Mouse (Mus musculus) midbrain, embryonic 16.5 days (tissue): ENCODE data around the gene AI467606. TPM values are rescaled to one million over a fixed set of nuclear protein-coding genes. Genes with fewer than 3 reads are reported as not detected.

Source experiments
- ATAC-seq: fragments of 200-750 bp; cut with Nextera tagmentation; 2 replicates; pipeline ENCODE4 v1.8.0; 2017; ENCODE audit warnings: moderate TSS enrichment
- H3K27ac ChIP-seq: fragments of 300-500 bp; sonication (generic); 2 replicates; pipeline ENCODE4 v1.5.1; 2014; ENCODE audit warnings: mild to moderate bottlenecking, low read length, mixed read lengths
- H3K27me3 ChIP-seq: fragments of 300-500 bp; sonication (generic); 2 replicates; pipeline ENCODE4 v1.6.1; 2014; ENCODE audit warnings: low read depth, low read length, mixed read lengths; ENCODE audit not compliant: control insufficient read depth, insufficient read depth
- H3K36me3 ChIP-seq: fragments of 300-500 bp; sonication (generic); 2 replicates; pipeline ENCODE4 v1.6.1; 2014; ENCODE audit warnings: mild to moderate bottlenecking, low read length, moderate library complexity, mixed read lengths; ENCODE audit not compliant: control insufficient read depth, insufficient read depth
- H3K4me1 ChIP-seq: fragments of 300-500 bp; sonication (generic); 2 replicates; pipeline ENCODE4 v1.6.1; 2014; ENCODE audit warnings: mild to moderate bottlenecking, low read length, mixed read lengths; ENCODE audit not compliant: control insufficient read depth, insufficient read depth
- H3K4me2 ChIP-seq: fragments of 300-500 bp; sonication (generic); 2 replicates; pipeline ENCODE4 v1.6.1; 2014; ENCODE audit warnings: mild to moderate bottlenecking, low read length, mixed read lengths
- H3K4me3 ChIP-seq: fragments of 300-500 bp; sonication (generic); 2 replicates; pipeline ENCODE4 v1.5.1; 2014; ENCODE audit warnings: low read depth, mild to moderate bottlenecking, low read length, moderate library complexity, mixed read lengths
- H3K9ac ChIP-seq: fragments of 300-500 bp; sonication (generic); 2 replicates; pipeline ENCODE4 v1.6.1; 2014; ENCODE audit warnings: low read depth, low read length, mixed read lengths
- H3K9me3 ChIP-seq: fragments of 300-500 bp; sonication (generic); replicated peaks from 2 replicates; pipeline ENCODE4 v1.6.1; 2014; ENCODE audit warnings: mild to moderate bottlenecking, low read length, mixed read lengths; ENCODE audit not compliant: control insufficient read depth, poor library complexity, severe bottlenecking
- WGBS: fragments of 180-500 bp; shearing (Covaris S2); extraction: QIAGEN DNeasy Blood & Tissue Kit; methylation state at CpG from one replicate; pipeline ENCODE4 v1.1.7; 2014; 5-methylcytosine and 5-hydroxymethylcytosine counted together
- polyA plus RNA-seq: library from polyadenylated mRNA; unstranded; fragments of >200 nt; fragmentation: Nextera tagmentation; extraction: Ambion mirVana; gene quantifications from 2 replicates; pipeline ENCODE4 v1.2.1, GENCODE M21; 2015

The AI467606 gene
- polyA plus RNA-seq, 1 experiment from 2014 or later: 2.5 TPM

GRCm38 (mm10) chr7:127113614-127114259, 22.6 kb downstream of the AI467606 start:
- Histone ChIP-seq H3K9ac (no peak overlapping the region), H3K27me3 (no peaks in the 10 kb centered on the region), H3K27ac (no peak overlapping the region), H3K36me3 (no peaks in the 10 kb centered on the region), H3K4me2 (no peak overlapping the region), H3K4me1 (no peaks in the 10 kb centered on the region), H3K9me3 (no peaks in the 10 kb centered on the region), H3K4me3 (no peak overlapping the region)
- ATAC-seq: no peak; the same call in 1 of the 2 replicates
- 56% methylated on average over 11 of the region's 12 CpGs for WGBS

GRCm38 (mm10) chr7:127114920-127115319, 23.8 kb downstream of the AI467606 start:
- no peaks in the 10 kb centered on the region for H3K36me3 ChIP-seq
- no peak overlapping the region for H3K4me3 ChIP-seq
- no peak overlapping the region for H3K9ac ChIP-seq
- 89% methylated on average over 11 of the region's 11 CpGs for WGBS
- H3K4me1 ChIP-seq: no peaks in the 10 kb centered on the region
- no peak for ATAC-seq
- no peak overlapping the region for H3K27ac ChIP-seq
- no peaks in the 10 kb centered on the region for H3K9me3 ChIP-seq
- no peak overlapping the region for H3K4me2 ChIP-seq
- no peaks in the 10 kb centered on the region for H3K27me3 ChIP-seq

GRCm38 (mm10) chr7:127116331-127116935, 25.3 kb downstream of the AI467606 start:
- peaks cover 2% of the 10 kb centered on the region; the same call in 1 of the 2 replicates for H3K27me3 ChIP-seq
- no peak overlapping the region for H3K9ac ChIP-seq
- no peak overlapping the region for H3K4me2 ChIP-seq
- no peaks in the 10 kb centered on the region for H3K4me1 ChIP-seq
- H3K36me3 ChIP-seq: no peaks in the 10 kb centered on the region
- WGBS: 49% methylated on average over 11 of the region's 11 CpGs
- no peak overlapping the region for H3K4me3 ChIP-seq
- H3K9me3 ChIP-seq: no peaks in the 10 kb centered on the region
- H3K27ac ChIP-seq: no peak overlapping the region
- no peak for ATAC-seq

- peaks cover 9% of the 10 kb centered on the region for H3K27me3 ChIP-seq
- 54% methylated on average over 5 of the region's 5 CpGs for WGBS
- H3K4me3 ChIP-seq: no peak overlapping the region
- no peak overlapping the region for H3K9ac ChIP-seq
- H3K4me1 ChIP-seq: no peaks in the 10 kb centered on the region
- no peak overlapping the region for H3K4me2 ChIP-seq
- no peaks in the 10 kb centered on the region for H3K36me3 ChIP-seq
- H3K9me3 ChIP-seq: no peaks in the 10 kb centered on the region
- ATAC-seq: no peak
- no peak overlapping the region for H3K27ac ChIP-seq
These were observed 26.8 kb downstream of the AI467606 start for GRCm38 (mm10) chr7:127117948-127118347.

- no peak overlapping the region for H3K4me2 ChIP-seq
- H3K27me3 ChIP-seq: peaks cover 9% of the 10 kb centered on the region
- no peak overlapping the region for H3K27ac ChIP-seq
- no peaks in the 10 kb centered on the region for H3K9me3 ChIP-seq
- 52% methylated on average over 14 of the region's 14 CpGs for WGBS
- ATAC-seq: no peak
- no peaks in the 10 kb centered on the region for H3K36me3 ChIP-seq
- H3K4me3 ChIP-seq: no peak overlapping the region
- H3K9ac ChIP-seq: no peak overlapping the region
- no peaks in the 10 kb centered on the region for H3K4me1 ChIP-seq
These were observed 27.7 kb downstream of the AI467606 start for GRCm38 (mm10) chr7:127118671-127119445.

GRCm38 (mm10) chr7:127121061-127121910, 30.1 kb downstream of the AI467606 start:
- H3K4me1 ChIP-seq: no peaks in the 10 kb centered on the region
- no peak overlapping the region for H3K4me2 ChIP-seq
- 6% methylated on average over 21 of the region's 21 CpGs for WGBS

GRCm38 (mm10) chr7:127121911-127122270, 30.7 kb downstream of the AI467606 start, which contains the start of gene Qprt:
Gene Qprt, minus strand, starts transcription at chr7:127122226.
- Histone ChIP-seq H3K4me3 (no peak within 1 kb of the TSS), H3K27me3 (peaks cover 9% of the 10 kb centered on the region), H3K9me3 (no peaks in the 10 kb centered on the region), H3K27ac (no peak within 1 kb of the TSS), H3K9ac (no peak within 1 kb of the TSS), H3K4me2 (no peak within 1 kb of the TSS), H3K36me3 (no peaks in the 10 kb centered on the region), H3K4me1 (no peaks in the 10 kb centered on the region)
- WGBS: 8% methylated on average over 7 of the region's 7 CpGs
- no peak for ATAC-seq

More at GRCm38 (mm10) chr7:127121061-127121910, 30.1 kb downstream of the AI467606 start:
- H3K4me3 ChIP-seq: no peak overlapping the region
- H3K9me3 ChIP-seq: no peaks in the 10 kb centered on the region
- peaks cover 9% of the 10 kb centered on the region for H3K27me3 ChIP-seq
- no peaks in the 10 kb centered on the region for H3K36me3 ChIP-seq
- no peak overlapping the region for H3K9ac ChIP-seq
- ATAC-seq: no peak
- H3K27ac ChIP-seq: no peak overlapping the region

- no peaks in the 10 kb centered on the region for H3K9me3 ChIP-seq
- no peaks in the 10 kb centered on the region for H3K36me3 ChIP-seq
- H3K4me3 ChIP-seq: no peak overlapping the region
- no peak overlapping the region for H3K9ac ChIP-seq
- no peak overlapping the region for H3K27ac ChIP-seq
- no peaks in the 10 kb centered on the region for H3K4me1 ChIP-seq
- no peaks in the 10 kb centered on the region for H3K27me3 ChIP-seq
- H3K4me2 ChIP-seq: no peak overlapping the region
- no peak for ATAC-seq
- WGBS: 23% methylated on average over 4 of the region's 4 CpGs
These were observed 38.5 kb downstream of the AI467606 start for GRCm38 (mm10) chr7:127129638-127130037.
